Mouse (Mus musculus): ENCODE measurements around the gene Cinp.
"Not testable (repeated sequence)": the region's sequence is repeated elsewhere in the genome, so short reads cannot be mapped to it uniquely, and the experiment has no call there.

Gene Cinp

GRCm38 (mm10) chr12:110858681-110859080 lies 30.3 kb downstream of the Cinp start:
- not testable (repeated sequence) for DNase-seq

DNA sequence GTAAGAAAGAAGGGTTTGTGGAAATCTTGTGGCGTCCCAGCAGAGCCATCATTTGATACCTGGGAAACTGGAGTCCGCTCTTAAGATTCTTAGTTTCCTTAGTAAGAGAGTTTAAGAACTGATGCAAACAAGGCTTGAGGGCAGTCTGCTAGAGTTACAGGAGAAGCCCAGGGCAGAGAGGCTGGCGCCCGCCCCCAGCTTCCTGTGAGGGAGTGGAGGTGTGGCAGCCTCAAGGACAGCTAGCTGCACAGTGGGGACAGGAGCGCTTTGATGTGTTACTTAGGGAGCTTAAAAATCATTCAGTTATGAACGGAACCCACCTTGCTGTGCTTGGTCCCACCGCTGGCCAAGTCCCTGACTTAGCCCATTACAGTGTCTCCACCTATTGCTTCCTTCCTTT lies 31.7 kb downstream of the Cinp start:
- peak; percentile 30 for DNase-seq

GRCm38 (mm10) chr12:110854786-110855737 lies 33.9 kb downstream of the Cinp start:
- no peak for DNase-seq

- DNase-seq, result no peak
Observed at GRCm38 (mm10) chr12:110851923-110852322, 37.0 kb downstream of the Cinp start.

DNA sequence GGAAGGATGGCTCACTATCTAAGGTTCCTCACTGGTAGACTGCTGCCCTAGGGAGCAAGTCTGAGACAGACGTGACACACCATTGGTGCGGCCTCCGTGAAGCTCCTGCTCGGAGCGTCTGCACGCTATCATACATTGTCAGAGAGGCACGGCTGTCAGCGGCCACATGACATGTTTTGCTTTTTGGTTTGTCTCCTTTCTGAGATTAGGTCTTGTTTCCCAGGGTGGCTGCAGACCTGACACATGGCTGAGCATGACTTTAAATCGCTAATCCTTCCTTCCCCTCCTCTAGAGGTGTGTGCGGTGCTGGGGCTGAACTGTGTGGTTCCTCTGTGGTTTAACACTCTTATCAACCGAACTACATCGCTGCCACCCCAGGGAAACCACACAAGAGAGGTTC lies 37.5 kb downstream of the Cinp start:
- DNase-seq, result no peak

DNA sequence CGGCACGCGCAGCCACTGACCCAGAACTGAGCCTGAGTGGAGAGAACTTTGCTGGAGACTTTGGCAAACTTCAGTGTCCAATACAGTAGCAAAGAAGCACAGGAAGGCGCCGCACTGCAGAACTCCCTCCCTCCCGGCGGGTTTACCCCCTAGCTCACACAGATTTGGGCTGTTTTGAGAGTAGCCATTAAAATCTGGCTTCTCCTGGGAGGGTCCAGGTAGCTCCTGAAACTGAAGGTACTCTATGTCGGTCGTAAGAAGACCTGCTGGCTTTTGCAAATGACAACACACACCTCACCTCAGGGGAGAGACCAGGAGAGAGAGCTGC lies 38.1 kb downstream of the Cinp start:
- DNase-seq, result no peak

- DNase-seq, result peak; percentile 89
Observed at GRCm38 (mm10) chr12:110850010-110850928, 38.7 kb downstream of the Cinp start, which contains the start of gene Zfp839. Gene Zfp839 (plus strand): TSS chr12:110850253.

GRCm38 (mm10) chr12:110846191-110846765 lies 42.7 kb downstream of the Cinp start:
- DNase-seq, result no peak

DNA sequence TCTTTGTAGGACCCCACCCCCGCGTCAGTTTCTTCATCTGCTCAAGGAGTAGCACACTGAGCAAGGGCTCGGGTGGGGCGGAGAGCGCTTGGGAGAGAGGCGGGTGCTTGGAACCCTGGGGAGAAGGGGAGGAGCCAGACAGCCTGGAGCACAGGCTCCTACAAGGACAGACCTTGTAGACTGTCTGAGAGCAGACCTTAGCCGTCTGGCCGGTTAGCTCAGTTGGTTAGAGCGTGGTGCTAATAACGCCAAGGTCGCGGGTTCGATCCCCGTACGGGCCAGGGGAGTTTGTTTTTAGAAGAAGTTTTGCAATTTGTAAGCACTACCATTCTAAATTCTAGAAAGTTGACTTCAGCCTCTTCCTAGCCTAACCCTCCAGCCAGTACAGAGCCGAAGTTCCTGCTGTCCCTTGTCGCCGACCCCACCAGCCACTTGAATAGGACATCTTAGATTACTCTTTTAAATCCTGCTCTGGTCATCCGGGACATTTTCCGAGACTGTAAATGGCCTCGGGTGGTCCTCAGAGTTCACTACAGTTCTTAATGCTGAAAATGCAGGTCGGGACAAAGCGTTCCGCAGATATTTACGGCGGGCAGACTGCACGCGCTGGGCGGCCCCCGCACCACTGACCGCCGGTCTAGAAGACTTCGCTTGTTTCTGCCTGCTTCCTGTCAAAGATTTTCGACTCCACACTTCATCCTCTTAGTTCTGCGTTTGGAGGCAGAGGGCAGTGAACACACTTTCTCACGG lies 43.6 kb downstream of the Cinp start:
- DNase-seq, result peak; percentile 94

GRCm38 (mm10) chr12:110844227-110845130 lies 44.5 kb downstream of the Cinp start:
- peak; percentile 28 for DNase-seq

GRCm38 (mm10) chr12:110843194-110844048 lies 45.5 kb downstream of the Cinp start:
- DNase-seq, result peak; percentile 89

DNA sequence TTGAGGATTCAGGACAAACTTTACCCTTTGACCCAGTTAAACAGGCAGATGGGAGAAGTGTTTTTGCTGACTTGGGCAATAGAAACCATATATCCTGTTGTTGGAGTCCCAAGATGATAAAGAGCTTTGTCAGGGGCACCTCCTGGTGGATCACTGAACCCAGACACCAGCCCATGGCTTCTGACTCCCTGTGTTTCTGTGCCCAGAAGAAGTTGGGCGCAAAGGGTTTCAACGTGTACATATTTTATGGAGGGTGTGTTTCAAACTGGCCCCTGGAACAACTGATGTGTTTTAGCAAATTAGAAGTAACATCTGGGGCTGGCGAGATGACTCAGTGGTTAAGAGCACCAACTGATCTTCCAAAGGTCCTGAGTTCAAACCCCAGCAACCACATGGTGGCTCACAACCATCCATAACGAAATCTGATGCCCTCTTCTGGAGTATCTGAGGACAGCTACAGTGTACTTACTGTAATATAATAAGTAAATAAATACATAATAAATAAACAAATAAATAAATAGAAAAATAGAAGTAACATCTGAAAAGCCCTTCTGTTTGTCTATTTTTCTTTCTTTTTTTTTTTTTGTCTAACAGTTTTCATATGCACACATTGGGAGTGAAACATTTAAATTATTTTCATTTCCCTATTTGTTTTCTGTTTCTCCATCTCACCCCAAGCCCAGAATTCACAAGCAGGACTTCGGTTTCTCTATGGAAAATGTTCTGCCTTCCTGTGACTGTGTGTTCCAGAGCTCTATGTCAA lies 47.0 kb downstream of the Cinp start:
- no peak for DNase-seq

- peak; percentile 97 for DNase-seq
Observed at GRCm38 (mm10) chr12:110840348-110841198, 48.4 kb downstream of the Cinp start, which contains the start of gene Mok. Gene Mok (minus strand): TSS chr12:110840939.

DNA sequence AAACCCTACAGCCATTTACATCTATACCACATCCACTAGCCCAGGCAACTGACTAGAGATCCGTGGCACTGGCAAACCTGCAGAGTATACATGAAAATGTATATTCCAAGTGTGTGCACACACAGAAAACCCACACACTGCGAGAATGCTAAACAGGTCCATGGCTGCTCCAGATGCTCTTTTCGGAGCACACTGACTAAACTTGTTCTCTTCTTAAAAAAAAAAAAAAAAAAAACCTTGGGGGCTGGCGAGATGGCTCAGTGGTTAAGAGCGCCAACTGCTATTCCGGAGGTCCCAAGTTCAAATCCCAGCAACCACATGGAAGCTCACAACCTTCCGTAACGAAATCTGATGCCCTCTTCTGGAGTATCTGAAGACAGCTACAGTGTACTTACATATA lies 51.1 kb downstream of the Cinp start:
- DNase-seq, result no peak

DNA sequence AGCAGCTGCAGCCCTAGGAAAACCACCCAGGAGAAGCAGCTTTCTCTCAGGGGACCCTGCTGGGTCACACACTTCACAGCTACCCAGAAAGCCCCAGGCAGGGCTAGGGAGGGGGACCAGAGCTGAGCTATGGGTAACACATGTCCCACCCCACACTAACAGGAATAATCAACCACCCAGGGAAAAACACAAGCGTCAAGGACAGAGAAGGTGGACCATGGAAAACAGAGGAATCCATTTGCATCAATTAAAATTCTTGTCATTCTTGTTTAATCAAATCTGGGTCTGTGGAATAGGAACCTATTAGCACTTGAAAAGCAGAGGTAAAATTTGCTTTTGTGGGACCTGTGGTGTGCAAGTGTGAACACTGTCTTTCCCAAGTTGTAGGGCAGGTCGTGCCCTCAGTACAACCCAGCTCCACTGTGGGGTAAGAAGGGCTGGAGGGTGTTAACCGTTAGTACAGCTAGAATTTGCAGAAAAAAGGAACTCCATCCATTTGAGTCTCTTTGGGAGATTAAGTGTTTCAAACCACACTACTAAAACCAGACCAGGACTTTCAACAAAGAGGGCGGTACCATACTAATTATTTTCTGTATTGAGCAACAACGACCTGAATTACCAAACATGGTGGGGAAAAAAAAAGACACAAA lies 51.6 kb downstream of the Cinp start:
- no peak for DNase-seq

- no peak for DNase-seq
Observed at GRCm38 (mm10) chr12:110836729-110837128, 52.2 kb downstream of the Cinp start.

DNA sequence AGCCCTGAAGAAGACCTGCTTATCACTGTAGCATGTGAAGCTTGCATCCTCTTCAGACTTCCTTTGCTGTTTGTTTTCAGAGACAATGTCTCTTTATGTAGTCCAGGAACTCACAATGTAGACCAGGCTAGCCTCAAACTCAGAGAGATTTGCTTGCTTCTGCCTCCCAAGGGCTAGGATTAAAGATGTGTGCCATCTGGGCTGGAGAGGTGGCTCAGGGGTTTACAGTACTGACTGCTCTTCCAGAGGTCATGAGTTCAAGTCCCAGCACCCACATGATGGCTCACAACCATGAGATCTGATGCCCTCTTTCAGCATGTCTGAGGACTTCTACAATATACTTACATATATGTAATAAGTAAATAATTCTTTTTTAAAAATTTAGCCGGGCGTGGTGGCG lies 53.8 kb downstream of the Cinp start:
- DNase-seq, result no peak
